Mouse (Mus musculus) hindbrain, embryonic 15.5 days (tissue): ENCODE results near the gene Col8a1. TPM values are rescaled to one million over a fixed set of nuclear protein-coding genes. Genes with fewer than 3 reads are reported as not detected.

Source experiments
- ATAC-seq: fragments of 200-750 bp; cut with Nextera tagmentation; 2 replicates; pipeline ENCODE4 v1.8.0; 2017; ENCODE audit warnings: low read depth, moderate number of reproducible peaks, moderate TSS enrichment; ENCODE audit not compliant: low FRiP score
- H3K27ac ChIP-seq: fragments of 300-500 bp; sonication (generic); replicated peaks from 2 replicates; pipeline ENCODE4 v1.5.1; 2015; ENCODE audit warnings: mild to moderate bottlenecking, inconsistent platforms
- H3K27me3 ChIP-seq: fragments of 300-500 bp; sonication (generic); 2 replicates; pipeline ENCODE4 v1.6.1; 2015; ENCODE audit warnings: control low read depth, inconsistent platforms
- H3K36me3 ChIP-seq: fragments of 300-500 bp; sonication (generic); 2 replicates; pipeline ENCODE4 v1.6.1; 2015; ENCODE audit warnings: control low read depth, inconsistent platforms
- H3K4me1 ChIP-seq: fragments of 300-500 bp; sonication (generic); replicated peaks from 2 replicates; pipeline ENCODE4 v1.6.1; 2015; ENCODE audit warnings: control low read depth, inconsistent platforms
- H3K4me2 ChIP-seq: fragments of 300-500 bp; sonication (generic); 2 replicates; pipeline ENCODE4 v1.6.1; 2015; ENCODE audit warnings: moderate library complexity, mild to moderate bottlenecking, inconsistent platforms
- H3K4me3 ChIP-seq: fragments of 300-500 bp; sonication (generic); 2 replicates; pipeline ENCODE4 v1.5.1; 2015; ENCODE audit warnings: mild to moderate bottlenecking, inconsistent platforms
- H3K9ac ChIP-seq: fragments of 300-500 bp; sonication (generic); 2 replicates; pipeline ENCODE4 v1.6.1; 2015; ENCODE audit warnings: inconsistent platforms
- H3K9me3 ChIP-seq: fragments of 300-500 bp; sonication (generic); 2 replicates; pipeline ENCODE4 v1.6.1; 2016; ENCODE audit warnings: control low read depth, inconsistent platforms
- WGBS: fragments of 180-500 bp; shearing (Covaris S2); methylation state at CpG from one replicate; pipeline ENCODE4 v1.1.7; 2015; 5-methylcytosine and 5-hydroxymethylcytosine counted together
- polyA plus RNA-seq: library from polyadenylated mRNA; unstranded; fragments of >200 nt; fragmentation: Nextera tagmentation; extraction: Ambion mirVana; gene quantifications from 2 replicates; pipeline ENCODE4 v1.2.1, GENCODE M21; 2015

Col8a1 gene
- polyA plus RNA-seq, 1 experiment from 2014 or later, result 6.1 TPM

GRCm38 (mm10) chr16:57740169-57740568 lies 14.4 kb downstream of the Col8a1 start:
- Histone ChIP-seq H3K4me3 (no peak overlapping the region), H3K4me1 (no peaks in the 10 kb centered on the region), H3K4me2 (no peak overlapping the region), H3K9me3 (no peaks in the 10 kb centered on the region), H3K27ac (no peak overlapping the region), H3K27me3 (no peaks in the 10 kb centered on the region), H3K9ac (no peak overlapping the region), H3K36me3 (no peaks in the 10 kb centered on the region)
- ATAC-seq, result no peak
- WGBS, result 79% methylated on average over 3 of the region's 3 CpGs

DNA sequence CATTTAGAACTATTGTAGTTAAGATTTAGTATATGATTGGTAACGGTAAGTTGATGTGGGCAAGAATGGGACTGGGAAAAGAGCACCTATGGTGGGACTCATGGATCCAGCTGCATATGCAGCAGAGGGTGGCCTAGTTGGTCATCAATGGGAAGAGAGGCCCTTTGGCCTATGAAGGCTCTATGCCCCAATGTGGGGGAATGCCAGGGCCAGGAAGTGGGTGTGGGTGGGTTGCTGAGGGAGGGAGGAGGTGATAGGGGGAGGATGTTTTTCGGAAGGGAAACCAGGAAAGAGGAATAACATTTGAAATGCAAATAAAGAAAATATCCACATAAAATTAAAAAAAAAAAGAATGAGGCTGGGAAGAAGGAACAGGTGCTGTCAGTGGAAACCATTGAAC lies 19.6 kb downstream of the Col8a1 start:
- Histone ChIP-seq H3K27ac (no peak overlapping the region), H3K4me3 (no peak overlapping the region), H3K9me3 (no peaks in the 10 kb centered on the region), H3K4me2 (no peak overlapping the region), H3K4me1 (no peaks in the 10 kb centered on the region), H3K36me3 (no peaks in the 10 kb centered on the region), H3K27me3 (no peaks in the 10 kb centered on the region), H3K9ac (no peak overlapping the region)
- WGBS, result 84% methylated on average over 2 of the region's 2 CpGs
- ATAC-seq, result no peak

- H3K9ac ChIP-seq, result no peak overlapping the region
- WGBS, result 80% methylated on average over 1 of the region's 1 CpGs
Measured at GRCm38 (mm10) chr16:57733545-57733944, 21.0 kb downstream of the Col8a1 start.

DNA sequence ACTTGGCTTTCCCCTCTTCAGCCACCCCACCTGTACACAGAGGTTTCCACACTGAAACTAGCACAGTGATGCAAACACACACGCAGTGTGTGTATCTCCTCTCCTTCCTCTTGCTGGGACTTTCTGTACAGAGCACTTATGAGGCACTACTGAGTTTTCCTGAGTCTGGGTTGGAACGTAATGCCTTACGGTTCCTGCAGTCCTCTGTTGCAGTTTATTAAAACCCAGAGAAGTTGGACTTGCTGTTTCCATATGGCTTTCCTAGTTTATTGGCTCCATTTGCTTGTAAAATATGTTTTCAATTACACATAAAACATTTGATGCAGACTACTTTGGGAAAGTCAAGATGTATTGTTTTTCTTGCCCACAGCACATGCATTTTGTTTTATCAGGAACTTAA lies 21.4 kb downstream of the Col8a1 start:
- Histone ChIP-seq H3K36me3 (no peaks in the 10 kb centered on the region), H3K4me2 (no peak overlapping the region), H3K27me3 (no peaks in the 10 kb centered on the region), H3K4me1 (no peaks in the 10 kb centered on the region), H3K27ac (no peak overlapping the region), H3K9me3 (no peaks in the 10 kb centered on the region), H3K4me3 (no peak overlapping the region), H3K9ac (no peak overlapping the region)
- 90% methylated on average over 3 of the region's 3 CpGs for WGBS
- no peak for ATAC-seq

More at GRCm38 (mm10) chr16:57733545-57733944, 21.0 kb downstream of the Col8a1 start:
- Histone ChIP-seq H3K27ac (no peak overlapping the region), H3K4me3 (no peak overlapping the region), H3K4me1 (no peaks in the 10 kb centered on the region), H3K4me2 (no peak overlapping the region), H3K36me3 (no peaks in the 10 kb centered on the region), H3K9me3 (no peaks in the 10 kb centered on the region), H3K27me3 (no peaks in the 10 kb centered on the region)
- ATAC-seq, result no peak

- Histone ChIP-seq H3K27ac (no peak overlapping the region), H3K4me2 (no peak overlapping the region), H3K27me3 (no peaks in the 10 kb centered on the region), H3K4me1 (no peaks in the 10 kb centered on the region), H3K36me3 (no peaks in the 10 kb centered on the region), H3K9me3 (0 out of 2 replicates have a peak, but pooled peaks cover 4% of the 10 kb centered on the region), H3K9ac (no peak overlapping the region), H3K4me3 (no peak overlapping the region)
- ATAC-seq, result no peak
- WGBS, result 75% methylated on average over 3 of the region's 3 CpGs
Measured at GRCm38 (mm10) chr16:57724978-57725377, 29.6 kb downstream of the Col8a1 start.

DNA sequence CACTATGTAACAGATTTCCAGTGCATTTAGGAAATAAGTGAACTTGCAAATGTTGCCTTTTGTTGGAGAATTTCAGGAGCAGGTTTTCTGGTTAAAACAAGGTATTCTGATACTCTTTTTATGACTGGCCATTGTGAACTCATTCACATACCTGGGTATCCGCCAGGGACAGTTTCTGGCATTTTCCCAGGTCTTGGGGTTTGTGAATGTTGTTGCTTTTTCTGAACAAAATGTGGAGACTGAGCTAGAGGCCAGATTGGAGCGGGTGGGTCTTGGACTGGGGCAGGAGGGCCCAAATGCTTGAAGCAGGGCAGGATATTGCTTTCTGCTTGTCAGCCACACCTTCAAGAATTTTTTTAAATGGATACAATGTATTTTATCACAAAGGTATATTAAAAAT lies 35.6 kb downstream of the Col8a1 start:
- ATAC-seq, result no peak
- Histone ChIP-seq H3K4me1 (no peaks in the 10 kb centered on the region), H3K4me2 (no peak overlapping the region), H3K36me3 (no peaks in the 10 kb centered on the region), H3K27ac (no peak overlapping the region), H3K27me3 (no peaks in the 10 kb centered on the region), H3K9ac (no peak overlapping the region), H3K4me3 (no peak overlapping the region), H3K9me3 (no peaks in the 10 kb centered on the region)
- 86% methylated on average over 2 of the region's 2 CpGs for WGBS

GRCm38 (mm10) chr16:57698733-57699132 lies 55.8 kb downstream of the Col8a1 start:
- Histone ChIP-seq H3K27me3 (no peaks in the 10 kb centered on the region), H3K27ac (no peak overlapping the region), H3K36me3 (no peaks in the 10 kb centered on the region), H3K4me2 (no peak overlapping the region), H3K4me3 (no peak overlapping the region), H3K9ac (no peak overlapping the region), H3K4me1 (no peaks in the 10 kb centered on the region), H3K9me3 (no peaks in the 10 kb centered on the region)
- WGBS, result 92% methylated on average over 5 of the region's 5 CpGs
- ATAC-seq, result no peak

DNA sequence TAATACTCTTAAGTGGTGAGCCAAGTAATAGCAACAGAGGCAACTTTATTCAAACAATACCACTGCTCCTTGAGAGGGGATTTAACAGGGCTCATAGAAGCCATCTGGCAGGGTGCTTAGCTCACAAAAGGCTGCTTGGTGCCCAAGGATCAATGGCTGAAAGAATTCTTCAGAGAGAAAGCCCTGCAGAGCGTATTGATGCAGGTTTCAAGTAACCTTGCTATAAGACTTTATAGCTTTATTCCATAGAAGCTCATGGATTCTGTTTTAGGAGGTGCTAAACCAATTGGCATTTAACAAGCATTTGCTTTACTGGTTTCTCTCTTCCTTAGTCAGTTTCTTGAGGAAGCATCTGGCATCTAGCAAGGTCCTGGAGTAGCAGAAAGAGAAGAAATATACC lies 59.8 kb downstream of the Col8a1 start:
- no peak for ATAC-seq
- Histone ChIP-seq H3K36me3 (no peaks in the 10 kb centered on the region), H3K27me3 (no peaks in the 10 kb centered on the region), H3K4me1 (no peaks in the 10 kb centered on the region), H3K27ac (no peak overlapping the region), H3K9ac (no peak overlapping the region), H3K9me3 (no peaks in the 10 kb centered on the region), H3K4me2 (no peak overlapping the region), H3K4me3 (no peak overlapping the region)
- WGBS, result 71% methylated on average over 1 of the region's 1 CpGs

GRCm38 (mm10) chr16:57693906-57694522 lies 60.5 kb downstream of the Col8a1 start:
- Histone ChIP-seq H3K27me3 (no peaks in the 10 kb centered on the region), H3K36me3 (no peaks in the 10 kb centered on the region), H3K4me2 (no peak overlapping the region), H3K9ac (no peak overlapping the region), H3K9me3 (no peaks in the 10 kb centered on the region), H3K4me3 (no peak overlapping the region), H3K4me1 (no peaks in the 10 kb centered on the region), H3K27ac (no peak overlapping the region)
- ATAC-seq, result no peak
- 95% methylated on average over 2 of the region's 2 CpGs for WGBS

- 70% methylated on average over 5 of the region's 5 CpGs for WGBS
- no peak overlapping the region for H3K4me2 ChIP-seq
- H3K4me3 ChIP-seq, result no peak overlapping the region
- H3K36me3 ChIP-seq, result no peaks in the 10 kb centered on the region
- no peaks in the 10 kb centered on the region for H3K27me3 ChIP-seq
- H3K9ac ChIP-seq, result no peak overlapping the region
- H3K4me1 ChIP-seq, result no peaks in the 10 kb centered on the region
- no peak for ATAC-seq
- no peak overlapping the region for H3K27ac ChIP-seq
- H3K9me3 ChIP-seq, result no peaks in the 10 kb centered on the region
Measured at GRCm38 (mm10) chr16:57685790-57686399, 68.6 kb downstream of the Col8a1 start.

DNA sequence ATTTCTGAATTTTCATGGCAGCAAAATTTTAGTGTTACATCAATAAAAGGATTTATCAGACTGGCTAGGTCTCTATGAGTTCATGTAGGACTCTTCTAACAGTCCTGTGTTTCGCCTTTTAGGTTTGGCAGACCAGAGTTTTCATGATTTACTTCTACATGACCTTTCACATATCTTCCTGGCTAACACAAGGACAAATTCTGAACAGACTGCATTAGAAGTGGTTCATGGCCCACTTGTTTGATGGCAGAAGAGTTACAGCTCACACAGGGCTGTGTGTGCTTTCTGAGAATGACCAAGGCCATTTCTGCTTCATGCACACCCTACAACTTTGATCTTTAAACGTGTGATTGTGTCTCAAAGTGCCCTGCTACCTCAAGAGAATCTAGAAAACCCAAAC lies 82.3 kb downstream of the Col8a1 start:
- Histone ChIP-seq H3K4me1 (no peaks in the 10 kb centered on the region), H3K27me3 (no peaks in the 10 kb centered on the region), H3K4me3 (no peak overlapping the region), H3K4me2 (no peak overlapping the region), H3K36me3 (no peaks in the 10 kb centered on the region), H3K9me3 (no peaks in the 10 kb centered on the region), H3K9ac (no peak overlapping the region), H3K27ac (no peak overlapping the region)
- WGBS, result 69% methylated on average over 2 of the region's 2 CpGs
- ATAC-seq, result no peak

DNA sequence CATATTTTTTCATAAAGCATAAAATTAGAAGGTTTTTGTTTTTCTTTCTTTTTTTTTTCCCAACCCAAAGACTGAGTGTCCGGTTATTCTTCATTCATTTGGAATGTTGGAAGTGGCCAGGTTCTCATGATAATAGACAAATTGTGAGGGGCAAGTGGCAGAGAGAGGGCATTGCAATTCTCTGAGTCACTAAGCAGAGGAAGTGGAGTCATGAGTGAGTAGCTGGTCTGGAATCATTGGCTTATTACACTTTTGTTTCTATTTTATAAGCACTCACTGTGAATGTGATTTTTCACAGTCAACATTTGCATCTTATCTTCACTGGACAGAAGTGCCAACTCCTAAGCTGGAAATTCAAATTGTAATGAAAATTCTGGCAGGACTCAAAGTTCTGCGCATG lies 82.9 kb downstream of the Col8a1 start:
- no peaks in the 10 kb centered on the region for H3K9me3 ChIP-seq
- H3K4me1 ChIP-seq, result no peaks in the 10 kb centered on the region
- H3K27me3 ChIP-seq, result no peaks in the 10 kb centered on the region
- no peak overlapping the region for H3K4me3 ChIP-seq
- H3K36me3 ChIP-seq, result no peaks in the 10 kb centered on the region
- ATAC-seq, result no peak
- no peak overlapping the region for H3K4me2 ChIP-seq
- H3K9ac ChIP-seq, result no peak overlapping the region
- 88% methylated on average over 2 of the region's 2 CpGs for WGBS
- no peak overlapping the region for H3K27ac ChIP-seq

- H3K27ac ChIP-seq, result no peak overlapping the region
- H3K4me3 ChIP-seq, result no peak overlapping the region
- no peak overlapping the region for H3K9ac ChIP-seq
- H3K4me2 ChIP-seq, result no peak overlapping the region
- H3K27me3 ChIP-seq, result no peaks in the 10 kb centered on the region
- 17% methylated on average over 3 of the region's 3 CpGs for WGBS
- no peaks in the 10 kb centered on the region for H3K9me3 ChIP-seq
- no peaks in the 10 kb centered on the region for H3K4me1 ChIP-seq
- no peaks in the 10 kb centered on the region for H3K36me3 ChIP-seq
- ATAC-seq, result no peak; the same call in 1 of the 2 replicates
Measured at GRCm38 (mm10) chr16:57669348-57669747, 85.2 kb downstream of the Col8a1 start.
